Mouse (Mus musculus) neural tube, embryonic 11.5 days (tissue): ENCODE measurements around the gene Grip2. TPM values are rescaled to one million over a fixed set of nuclear protein-coding genes. Genes with fewer than 3 reads are reported as not detected.

Experiments
- ATAC-seq: fragments of 200-750 bp; cut with Nextera tagmentation; 2 replicates; pipeline ENCODE4 v1.8.0; 2017; ENCODE audit warnings: moderate number of reproducible peaks, mild to moderate bottlenecking, moderate TSS enrichment, moderate library complexity; ENCODE audit not compliant: insufficient read depth, low FRiP score, low TSS enrichment
- DNase-seq: peaks from one replicate; pipeline ENCODE4 v3.0.0-alpha.2; 2015; ENCODE audit warnings: low spot score
- H3K27ac ChIP-seq: fragments of 300-500 bp; sonication (generic); 2 replicates; pipeline ENCODE4 v1.5.1; 2014; ENCODE audit warnings: low read depth, mild to moderate bottlenecking, low read length
- H3K27me3 ChIP-seq: fragments of 300-500 bp; sonication (generic); 2 replicates; pipeline ENCODE4 v1.6.1; 2014; ENCODE audit warnings: mild to moderate bottlenecking, low read length, mixed read lengths; ENCODE audit not compliant: control insufficient read depth, insufficient read depth
- H3K36me3 ChIP-seq: fragments of 300-500 bp; sonication (generic); 2 replicates; pipeline ENCODE4 v1.6.1; 2014; ENCODE audit warnings: mild to moderate bottlenecking, low read length, moderate library complexity, mixed read lengths; ENCODE audit not compliant: control insufficient read depth, insufficient read depth
- H3K4me1 ChIP-seq: fragments of 300-500 bp; sonication (generic); 2 replicates; pipeline ENCODE4 v1.6.1; 2014; ENCODE audit warnings: low read length, mixed read lengths; ENCODE audit not compliant: control insufficient read depth, insufficient read depth
- H3K4me2 ChIP-seq: fragments of 300-500 bp; sonication (generic); 2 replicates; pipeline ENCODE4 v1.6.1; 2014; ENCODE audit warnings: low read depth, mild to moderate bottlenecking, moderate library complexity
- H3K4me3 ChIP-seq: fragments of 300-500 bp; sonication (generic); 2 replicates; pipeline ENCODE4 v1.5.1; 2014; ENCODE audit warnings: low read depth, low read length
- H3K9ac ChIP-seq: fragments of 300-500 bp; sonication (generic); 2 replicates; pipeline ENCODE4 v1.6.1; 2014; ENCODE audit warnings: mild to moderate bottlenecking, low read length
- H3K9me3 ChIP-seq: fragments of 300-500 bp; sonication (generic); 2 replicates; pipeline ENCODE4 v1.6.1; 2016; ENCODE audit warnings: low read length; ENCODE audit not compliant: control insufficient read depth
- WGBS: fragments of 180-500 bp; shearing (Covaris S2); extraction: QIAGEN DNeasy Blood & Tissue Kit; methylation state at CpG from one replicate; pipeline ENCODE4 v1.1.7; 2014; 5-methylcytosine and 5-hydroxymethylcytosine counted together
- polyA plus RNA-seq: library from polyadenylated mRNA; unstranded; fragments of >200 nt; fragmentation: Nextera tagmentation; extraction: Ambion mirVana; gene quantifications from 2 replicates; pipeline ENCODE4 v1.2.1, GENCODE M21; 2014

Grip2 gene
- polyA plus RNA-seq, 1 experiment from 2014 or later: 1.9 TPM

DNA sequence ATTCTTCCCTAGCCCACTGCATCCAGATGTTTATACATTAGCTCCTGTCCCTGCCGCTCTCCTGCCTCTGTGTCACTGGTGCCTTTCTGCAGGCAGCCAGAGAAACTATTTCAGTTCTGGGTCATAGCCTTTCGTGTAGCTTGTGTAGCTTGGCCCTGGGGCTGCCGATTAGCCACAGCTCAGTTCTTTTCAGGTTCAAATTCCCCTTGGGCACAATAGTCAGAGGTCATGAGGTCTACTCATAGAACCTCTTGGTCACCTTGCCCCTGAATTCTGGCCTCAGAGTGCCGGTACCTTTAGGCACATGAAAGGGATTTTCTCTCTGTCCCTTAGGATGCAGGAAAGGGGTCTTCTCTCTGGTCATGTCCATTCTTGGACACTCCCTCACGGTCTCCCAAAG lies 80.3 kb downstream of the Grip2 start:
- Histone ChIP-seq H3K9me3 (no peaks in the 10 kb centered on the region), H3K4me3 (no peak overlapping the region), H3K9ac (no peak overlapping the region), H3K27ac (no peak overlapping the region), H3K4me2 (no peak overlapping the region), H3K36me3 (peaks cover 18% of the 10 kb centered on the region), H3K4me1 (0 out of 2 replicates have a peak, but pooled peaks cover 2% of the 10 kb centered on the region), H3K27me3 (no peaks in the 10 kb centered on the region)
- ATAC-seq: no peak
- 60% methylated on average over 5 of the region's 5 CpGs for WGBS
- DNase-seq: no peak

GRCm38 (mm10) chr6:91745947-91746582 lies 81.0 kb downstream of the Grip2 start:
- no peaks in the 10 kb centered on the region for H3K27me3 ChIP-seq
- no peak overlapping the region for H3K4me3 ChIP-seq
- H3K4me1 ChIP-seq: 0 out of 2 replicates have a peak, but pooled peaks cover 2% of the 10 kb centered on the region
- no peak overlapping the region; the same call in 1 of the 2 replicates for H3K9ac ChIP-seq
- WGBS: 28% methylated on average over 7 of the region's 7 CpGs
- ATAC-seq (no peak), DNase-seq (no peak)
- H3K4me2 ChIP-seq: no peak overlapping the region
- no peaks in the 10 kb centered on the region for H3K9me3 ChIP-seq
- H3K27ac ChIP-seq: no peak overlapping the region
- H3K36me3 ChIP-seq: peaks cover 20% of the 10 kb centered on the region

- Histone ChIP-seq H3K9ac (no peak overlapping the region), H3K27ac (no peak overlapping the region), H3K4me2 (no peak overlapping the region), H3K36me3 (peaks cover 18% of the 10 kb centered on the region), H3K4me3 (no peak overlapping the region), H3K4me1 (0 out of 2 replicates have a peak, but pooled peaks cover 2% of the 10 kb centered on the region), H3K27me3 (no peaks in the 10 kb centered on the region), H3K9me3 (no peaks in the 10 kb centered on the region)
- 80% methylated on average over 3 of the region's 3 CpGs for WGBS
- ATAC-seq (no peak), DNase-seq (no peak)
Observed at GRCm38 (mm10) chr6:91745246-91745645, 81.8 kb downstream of the Grip2 start.

DNA sequence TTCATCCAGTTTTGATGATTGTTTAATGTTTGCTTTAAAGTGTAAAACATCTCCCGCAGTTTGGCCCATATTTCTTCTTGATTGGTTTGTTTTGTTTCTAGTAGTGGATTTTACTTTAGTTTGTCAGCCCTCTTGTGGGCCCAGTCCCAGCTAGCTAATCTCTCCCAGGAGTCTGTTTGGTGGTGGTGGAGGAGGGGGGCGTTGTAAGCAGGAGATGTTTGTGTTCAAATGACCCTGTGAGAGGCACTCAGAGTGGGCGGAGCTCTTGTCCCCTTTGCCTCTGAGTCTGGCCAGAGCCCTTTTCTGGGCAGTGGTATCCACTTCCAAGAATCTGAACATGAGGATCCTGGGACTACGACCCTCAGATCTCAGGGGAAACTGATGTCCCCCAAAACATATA lies 83.2 kb downstream of the Grip2 start:
- H3K4me2 ChIP-seq: no peak overlapping the region
- H3K27me3 ChIP-seq: no peaks in the 10 kb centered on the region
- DNase-seq (no peak), ATAC-seq (no peak)
- H3K4me3 ChIP-seq: no peak overlapping the region
- 42% methylated on average over 4 of the region's 4 CpGs for WGBS
- H3K9me3 ChIP-seq: no peaks in the 10 kb centered on the region
- H3K27ac ChIP-seq: no peak overlapping the region
- H3K36me3 ChIP-seq: peaks cover 17% of the 10 kb centered on the region
- H3K9ac ChIP-seq: no peak overlapping the region
- 0 out of 2 replicates have a peak, but pooled peaks cover 2% of the 10 kb centered on the region for H3K4me1 ChIP-seq

DNA sequence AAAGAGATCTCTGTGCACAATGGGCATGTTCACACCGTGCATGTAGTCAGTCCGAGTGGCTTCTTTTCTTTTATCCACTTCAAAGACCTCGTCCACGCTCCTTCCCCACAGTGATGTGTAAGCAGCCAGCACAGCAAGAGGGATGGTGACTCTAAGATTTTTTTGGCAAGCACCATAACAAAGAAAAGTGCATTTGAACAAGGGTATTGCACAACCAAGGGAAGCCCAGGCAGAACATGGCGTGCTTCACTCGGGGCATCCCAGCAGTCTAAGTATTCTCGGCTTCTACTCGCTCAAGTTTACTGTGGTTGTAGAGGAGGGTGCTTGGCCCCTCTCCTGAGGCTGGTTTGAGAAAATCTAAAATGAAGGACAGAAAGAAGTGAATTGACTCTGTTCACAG lies 84.1 kb downstream of the Grip2 start:
- Histone ChIP-seq H3K27ac (no peak overlapping the region), H3K4me2 (no peak overlapping the region), H3K9me3 (no peaks in the 10 kb centered on the region), H3K4me3 (no peak overlapping the region), H3K36me3 (peaks cover 12% of the 10 kb centered on the region), H3K4me1 (0 out of 2 replicates have a peak, but pooled peaks cover 2% of the 10 kb centered on the region), H3K9ac (no peak overlapping the region), H3K27me3 (no peaks in the 10 kb centered on the region)
- DNase-seq: no peak
- ATAC-seq: no peak
- 82% methylated on average over 8 of the region's 8 CpGs for WGBS

DNA sequence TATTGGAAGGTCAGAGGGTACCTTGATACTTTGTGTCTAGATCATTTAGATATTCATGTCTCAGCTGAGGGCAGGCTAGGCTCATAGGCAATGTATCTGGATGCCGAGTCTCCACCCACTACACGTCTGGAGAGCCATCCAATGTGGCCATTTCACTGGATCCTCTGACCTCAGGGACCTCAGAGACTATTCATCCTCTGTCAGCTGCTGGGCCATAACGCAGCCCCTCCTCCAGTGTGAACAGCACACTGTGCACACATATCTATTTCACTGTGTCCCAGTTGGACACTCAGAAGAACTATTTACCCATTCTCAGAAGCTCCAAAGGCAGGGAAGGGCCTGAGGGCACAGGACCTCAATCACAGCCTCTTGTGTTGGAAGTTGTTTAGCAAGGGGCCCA lies 84.6 kb downstream of the Grip2 start:
- Histone ChIP-seq H3K27me3 (no peaks in the 10 kb centered on the region), H3K9me3 (no peaks in the 10 kb centered on the region), H3K4me1 (0 out of 2 replicates have a peak, but pooled peaks cover 2% of the 10 kb centered on the region), H3K4me2 (no peak overlapping the region), H3K36me3 (peaks cover 11% of the 10 kb centered on the region), H3K27ac (no peak overlapping the region), H3K4me3 (no peak overlapping the region), H3K9ac (no peak overlapping the region)
- DNase-seq (no peak), ATAC-seq (no peak)
- WGBS: 48% methylated on average over 3 of the region's 3 CpGs

- no peak overlapping the region for H3K27ac ChIP-seq
- DNase-seq (peak; percentile 70), ATAC-seq (peak; percentile 67)
- no peak overlapping the region for H3K4me2 ChIP-seq
- peaks cover 16% of the 10 kb centered on the region for H3K36me3 ChIP-seq
- no peak overlapping the region for H3K9ac ChIP-seq
- no peaks in the 10 kb centered on the region for H3K27me3 ChIP-seq
- no peak overlapping the region for H3K4me3 ChIP-seq
- H3K9me3 ChIP-seq: no peaks in the 10 kb centered on the region
- 77% methylated on average over 11 of the region's 11 CpGs for WGBS
- no peaks in the 10 kb centered on the region; the same call in 1 of the 2 replicates for H3K4me1 ChIP-seq
Observed at GRCm38 (mm10) chr6:91741046-91741445, 86.0 kb downstream of the Grip2 start.

DNA sequence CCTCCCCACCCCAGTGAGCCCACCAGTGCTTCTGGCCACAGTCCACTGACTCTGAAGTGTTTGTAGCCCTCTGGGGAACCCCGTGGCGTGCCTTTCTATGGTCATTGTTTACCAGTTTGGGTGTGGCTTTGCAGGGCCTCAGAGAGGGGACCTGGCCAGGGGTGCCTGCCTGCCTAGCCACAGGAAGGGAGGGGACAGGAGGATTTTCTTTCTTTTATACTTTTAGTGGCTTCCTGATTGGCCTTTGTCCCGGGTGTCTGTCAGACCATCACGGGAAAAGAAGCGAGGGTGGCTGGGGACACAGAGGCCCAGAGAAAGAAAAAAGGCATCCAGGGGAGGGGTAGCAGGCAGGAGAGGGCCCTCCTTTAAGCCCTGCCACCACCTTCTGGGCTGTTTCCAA lies 89.0 kb downstream of the Grip2 start:
- H3K9ac ChIP-seq: no peak overlapping the region
- DNase-seq (no peak), ATAC-seq (no peak)
- no peak overlapping the region for H3K27ac ChIP-seq
- H3K9me3 ChIP-seq: no peaks in the 10 kb centered on the region
- H3K4me2 ChIP-seq: no peak overlapping the region
- 34% methylated on average over 5 of the region's 5 CpGs for WGBS
- H3K4me3 ChIP-seq: no peak overlapping the region
- no peaks in the 10 kb centered on the region; the same call in 1 of the 2 replicates for H3K4me1 ChIP-seq
- peaks cover 11% of the 10 kb centered on the region for H3K36me3 ChIP-seq
- no peaks in the 10 kb centered on the region for H3K27me3 ChIP-seq

DNA sequence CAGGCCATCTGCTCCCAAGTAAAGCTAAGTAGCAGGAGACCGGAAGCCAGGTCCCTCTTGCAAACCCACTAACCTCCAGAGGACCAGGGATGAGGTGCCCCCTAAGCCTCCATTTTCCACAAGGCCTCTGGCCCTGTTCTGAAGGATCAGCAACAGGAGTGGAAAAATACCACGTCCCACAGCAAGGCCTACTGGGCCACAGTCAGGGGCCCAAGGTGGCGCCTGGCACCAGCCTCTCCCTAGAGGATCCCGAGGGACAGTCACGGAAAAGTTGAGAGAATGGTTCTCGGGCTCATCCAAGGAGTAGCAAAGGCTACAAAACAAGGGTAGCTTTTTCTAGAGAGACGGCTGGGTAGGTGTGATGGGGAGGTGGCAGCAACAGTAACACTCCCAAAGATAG lies 89.6 kb downstream of the Grip2 start:
- H3K4me1 ChIP-seq: no peaks in the 10 kb centered on the region; the same call in 1 of the 2 replicates
- WGBS: 87% methylated on average over 7 of the region's 7 CpGs
- ATAC-seq (no peak), DNase-seq (no peak)
- no peak overlapping the region for H3K4me2 ChIP-seq
- H3K27ac ChIP-seq: no peak overlapping the region
- no peaks in the 10 kb centered on the region for H3K9me3 ChIP-seq
- peaks cover 11% of the 10 kb centered on the region for H3K36me3 ChIP-seq
- H3K4me3 ChIP-seq: no peak overlapping the region
- no peaks in the 10 kb centered on the region for H3K27me3 ChIP-seq
- H3K9ac ChIP-seq: no peak overlapping the region
